Mouse (Mus musculus) gastrocnemius, postnatal 14 days (tissue): ENCODE data around the gene Gdf9. TPM values are rescaled to one million over a fixed set of nuclear protein-coding genes. Genes with fewer than 3 reads are reported as not detected.

Experiments used
- DNase-seq: peaks from one replicate; pipeline ENCODE4 v3.0.0; 2021; ENCODE audit warnings: mixed read lengths
- intact Hi-C: fragments of 180-260 bp; cut with DNase I; formaldehyde crosslinking; loops from one replicate; pipeline ENCODE4 v1.15.1; 2025; ENCODE audit warnings: low total_unique reads
- microRNA-seq, 2 experiments: library from miRNA; unstranded; fragments of <30 nt; microRNA quantifications; one replicate each; pipeline ENCODE4 v1.2.0; 2021
- total RNA-seq, 2 experiments: library from RNA; stranded (reverse); gene quantifications; 2 replicates each; pipeline ENCODE4 v1.2.3; 2021

Gene Gdf9
- total RNA-seq, 2 experiments from 2014 or later = 0.33 to 0.68 TPM

DNA sequence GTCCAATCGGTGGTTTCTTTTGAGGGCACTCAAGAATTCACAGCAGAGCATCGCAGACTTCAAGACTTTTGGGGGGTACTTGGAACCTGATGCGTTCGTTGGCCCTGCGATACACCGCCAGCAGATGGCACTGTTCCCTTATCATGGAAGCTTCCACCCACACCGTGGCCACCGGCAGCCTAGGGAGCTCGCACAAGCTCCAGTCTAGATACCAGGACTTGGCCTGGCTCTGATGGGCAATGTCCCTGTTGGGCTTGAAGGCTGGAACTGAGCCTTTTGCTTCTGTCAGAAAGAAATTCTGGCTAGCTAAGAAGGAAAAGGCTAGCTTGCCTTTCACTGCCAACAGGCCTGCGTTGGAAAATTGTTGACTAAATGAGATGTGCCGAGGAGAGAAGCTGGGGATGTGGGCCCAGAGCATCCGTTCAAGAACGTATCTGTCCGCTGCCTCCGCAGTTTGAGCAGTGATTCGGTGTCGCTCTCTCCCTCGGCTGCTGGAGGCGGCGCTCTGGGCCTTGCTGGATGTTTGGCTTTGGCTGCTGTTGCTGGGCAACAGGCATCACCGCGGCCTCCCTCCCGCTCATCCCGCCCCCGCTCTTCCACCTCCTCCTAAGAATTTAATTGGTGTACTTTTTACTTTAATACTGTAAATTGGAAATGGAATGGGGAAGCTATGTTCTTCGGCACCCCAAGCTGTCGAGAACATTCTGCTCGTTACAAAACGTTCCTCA is 39.3 kb downstream of the Gdf9 start, which contains the start of gene Gm9837:
Gene Gm9837, minus strand, starts transcription at position 512 of the 728 bp plus-strand sequence.
- peak; percentile 90 for DNase-seq
- intact Hi-C loops = loop anchor here (5.0 to 10.0 kb wide), 2 partner anchors 65 to 157 kb away; no protein-coding TSS in a partner anchor

DNA sequence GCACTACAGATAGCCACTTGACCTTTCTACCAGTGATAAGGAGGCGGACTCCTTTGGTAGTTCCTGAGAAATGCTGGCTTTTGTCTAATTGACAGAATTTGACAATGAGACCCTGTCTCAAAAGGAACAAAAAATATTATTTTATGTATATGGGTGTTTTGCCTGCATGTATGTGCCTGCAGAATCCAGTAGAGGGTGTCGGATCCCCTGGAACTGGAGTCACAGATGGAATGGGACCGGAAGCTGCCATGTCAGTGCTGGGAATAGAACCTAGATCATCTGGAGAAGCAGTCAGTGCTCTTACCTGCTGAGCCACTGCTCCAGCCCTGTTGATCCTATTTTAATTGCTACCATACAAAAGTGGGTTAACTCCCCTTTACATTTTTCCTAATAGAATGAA is 41.9 kb downstream of the Gdf9 start:
- intact Hi-C loops = loop anchor here (5.0 to 10.0 kb wide), 2 partner anchors 62 to 155 kb away; no protein-coding TSS in a partner anchor
- DNase-seq = no peak

DNA sequence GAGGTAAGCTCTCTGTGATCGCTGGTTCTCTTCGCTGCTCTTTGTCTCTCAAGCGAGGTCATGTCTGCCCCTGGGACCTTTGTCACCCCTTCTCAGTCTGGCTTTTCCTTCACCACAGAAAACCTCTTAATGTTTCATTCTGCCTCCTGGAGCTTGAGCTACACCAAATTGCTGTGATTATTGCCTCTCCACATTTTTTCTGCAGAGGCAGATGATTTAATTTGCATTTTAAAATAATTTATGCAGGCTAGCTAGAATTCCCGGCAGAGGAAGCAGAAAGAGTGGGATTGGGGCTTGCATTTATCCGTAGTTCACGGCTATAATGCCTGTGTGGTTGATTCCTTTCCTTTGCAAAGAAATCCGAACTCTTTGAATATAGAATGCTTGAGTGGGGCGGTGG is 44.8 kb downstream of the Gdf9 start:
- intact Hi-C loops = loop anchor here (10.0 kb wide), 1 partner anchor 59 kb away; no protein-coding TSS in a partner anchor
- DNase-seq = no peak

DNA sequence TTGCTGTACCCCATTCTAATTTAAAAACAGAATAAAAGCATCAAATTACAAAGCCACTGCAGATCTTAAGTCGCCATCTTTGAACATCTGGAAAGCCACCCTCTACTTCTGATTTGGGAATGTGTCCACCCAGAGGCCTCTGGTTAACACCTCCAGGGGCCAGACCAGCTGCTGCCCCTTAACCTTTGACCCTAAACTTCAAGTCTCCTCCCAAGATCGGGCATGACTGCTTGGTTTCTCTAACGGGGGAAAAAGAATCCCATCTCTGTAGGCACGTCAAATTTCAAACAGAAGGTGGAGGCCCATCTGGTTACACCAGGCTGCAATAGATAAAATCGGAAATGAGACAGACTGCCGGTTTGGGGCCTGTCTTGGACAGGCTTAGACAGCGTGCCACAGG is 47.0 kb downstream of the Gdf9 start:
- intact Hi-C loops = loop anchor here (10.0 kb wide), 1 partner anchor 57 kb away; no protein-coding TSS in a partner anchor
- DNase-seq = no peak

DNA sequence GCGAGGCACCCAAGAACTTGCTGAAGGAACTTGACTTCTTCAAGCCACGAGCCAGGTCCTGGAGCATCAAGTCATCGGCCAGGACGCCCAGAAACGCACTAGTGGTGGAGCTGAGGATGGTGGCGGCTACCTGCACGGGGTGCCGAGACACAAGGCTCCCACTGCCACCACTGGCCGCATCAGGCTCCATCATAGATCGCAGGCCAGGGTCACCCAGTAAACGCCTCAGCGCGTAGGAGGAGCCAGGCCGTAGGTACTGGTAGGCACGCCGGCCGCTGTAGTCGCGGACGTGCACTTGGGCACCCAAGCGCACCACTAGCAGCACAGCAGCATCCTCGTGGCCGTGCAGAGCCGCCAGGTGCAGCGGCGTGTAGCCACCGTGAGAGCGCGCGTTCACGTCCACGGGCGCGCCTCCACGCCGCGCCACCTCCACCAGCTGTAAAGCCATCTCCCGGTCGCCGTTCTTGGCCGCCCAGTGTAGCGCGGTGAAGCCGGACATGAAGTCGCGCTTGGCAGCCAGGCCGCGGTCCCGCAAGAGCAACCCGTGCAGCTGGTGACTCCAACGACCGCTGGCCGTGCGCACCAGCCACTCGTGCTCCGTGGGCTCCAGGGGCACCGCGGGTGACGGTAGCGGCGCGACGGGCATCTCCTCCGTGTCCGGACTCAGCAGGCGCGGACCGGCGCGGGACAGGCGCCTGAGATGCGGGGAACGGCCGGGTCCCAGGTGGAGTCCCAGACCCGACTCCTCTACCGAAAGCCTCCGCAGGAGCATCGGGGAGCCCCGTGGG is 47.8 kb downstream of the Gdf9 start:
- no peak for DNase-seq
- intact Hi-C loops = loop anchor here (10.0 kb wide), 1 partner anchor 56 kb away; no protein-coding TSS in a partner anchor

DNA sequence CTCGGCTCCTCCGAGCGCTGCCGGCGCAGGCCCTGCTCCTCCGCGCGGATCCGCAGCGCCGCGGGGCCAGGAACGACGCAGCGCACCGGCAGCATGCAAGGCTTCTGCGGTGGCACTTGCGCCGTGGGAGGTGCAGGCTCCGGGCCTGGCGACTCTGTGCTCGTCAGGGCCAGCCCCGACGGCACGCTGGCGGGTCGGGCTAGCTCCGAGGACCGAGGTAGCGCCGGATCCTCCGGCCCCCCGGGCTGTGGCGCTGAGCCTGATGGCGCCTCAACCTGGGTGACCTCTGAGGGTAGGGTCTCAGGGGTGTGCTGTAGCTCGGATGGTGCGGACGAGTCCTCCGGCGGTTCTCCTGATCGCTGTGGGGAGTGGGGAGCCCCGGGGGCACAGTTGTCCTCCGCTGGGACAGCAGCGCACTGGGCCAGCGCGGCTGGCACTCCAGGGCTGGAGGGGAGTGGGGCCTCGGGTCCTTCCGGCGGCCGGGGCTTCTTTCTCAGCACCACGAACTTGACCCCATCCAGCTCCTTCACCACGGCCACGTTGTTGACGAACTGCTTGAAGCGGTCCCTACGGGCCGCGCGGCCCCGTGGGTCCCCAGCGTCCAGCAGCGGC is 48.5 kb downstream of the Gdf9 start:
- intact Hi-C loops = loop anchor here (10.0 kb wide), 1 partner anchor 56 kb away; no protein-coding TSS in a partner anchor
- DNase-seq = no peak

DNA sequence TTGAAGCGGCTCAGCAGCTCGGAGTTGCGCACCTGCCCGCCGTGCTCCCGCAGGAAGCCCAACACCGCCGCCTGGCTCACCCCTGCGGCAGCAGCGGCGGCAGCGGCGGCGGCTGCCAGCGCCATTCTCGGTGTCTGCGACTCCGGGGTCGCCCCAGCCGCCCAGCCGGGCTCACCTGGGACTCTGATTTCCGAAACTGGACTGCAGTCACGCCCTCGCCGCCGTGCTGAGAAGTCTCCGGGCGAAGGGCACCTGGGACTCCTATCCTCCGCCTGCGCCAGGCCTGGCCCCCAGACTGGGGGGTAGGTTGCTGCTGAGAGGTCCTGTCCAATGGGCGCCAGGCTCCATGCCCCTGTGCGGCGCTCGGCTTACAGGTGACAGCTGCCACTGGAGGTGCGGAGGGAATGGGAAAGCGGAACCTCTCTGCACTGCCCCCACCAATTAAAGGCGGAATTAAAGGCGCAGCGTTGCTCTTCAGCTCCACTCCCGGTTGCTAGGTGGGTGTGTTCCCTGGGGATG is 49.0 kb downstream of the Gdf9 start, which contains the start of the genes Gm9945 and Sowaha:
Gene Gm9945, plus strand, starts transcription at position 384 of the 519 bp plus-strand sequence.
Gene Sowaha, minus strand, starts transcription at position 492 of the 519 bp plus-strand sequence.
- DNase-seq = no peak
- intact Hi-C loops = loop anchor here (10.0 kb wide), 1 partner anchor 55 kb away; no protein-coding TSS in a partner anchor

DNA sequence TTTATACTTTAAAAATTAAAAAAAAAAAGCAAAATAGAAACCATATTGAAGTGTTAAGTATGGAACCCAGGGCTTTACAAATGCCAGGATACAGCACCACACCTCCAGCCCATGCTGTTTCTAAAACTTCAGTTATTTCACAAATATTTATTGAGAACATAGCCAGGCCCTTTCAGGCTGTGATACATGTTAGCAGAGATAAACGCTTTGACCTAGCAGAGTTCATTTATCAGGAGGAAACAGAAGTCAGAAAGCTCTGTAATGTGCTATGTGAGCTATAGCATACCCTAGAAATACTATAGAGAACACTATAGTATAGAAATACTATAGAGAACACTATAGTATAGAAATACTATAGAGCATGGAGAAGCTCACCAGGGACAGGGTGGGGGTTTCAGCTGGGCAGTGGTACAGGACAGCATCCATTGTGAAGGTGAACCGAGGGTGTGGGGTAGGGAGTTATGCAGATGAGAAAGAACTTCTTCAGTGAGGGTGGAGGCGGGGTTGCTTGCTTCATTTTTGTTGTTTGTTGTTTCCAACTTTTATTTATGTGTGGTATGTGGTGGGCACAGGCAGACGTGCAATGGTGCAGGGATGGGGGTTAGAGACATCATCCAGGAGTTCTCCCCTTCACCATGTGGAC is 50.4 kb downstream of the Gdf9 start:
- intact Hi-C loops = no loop called here
- DNase-seq = no peak

DNA sequence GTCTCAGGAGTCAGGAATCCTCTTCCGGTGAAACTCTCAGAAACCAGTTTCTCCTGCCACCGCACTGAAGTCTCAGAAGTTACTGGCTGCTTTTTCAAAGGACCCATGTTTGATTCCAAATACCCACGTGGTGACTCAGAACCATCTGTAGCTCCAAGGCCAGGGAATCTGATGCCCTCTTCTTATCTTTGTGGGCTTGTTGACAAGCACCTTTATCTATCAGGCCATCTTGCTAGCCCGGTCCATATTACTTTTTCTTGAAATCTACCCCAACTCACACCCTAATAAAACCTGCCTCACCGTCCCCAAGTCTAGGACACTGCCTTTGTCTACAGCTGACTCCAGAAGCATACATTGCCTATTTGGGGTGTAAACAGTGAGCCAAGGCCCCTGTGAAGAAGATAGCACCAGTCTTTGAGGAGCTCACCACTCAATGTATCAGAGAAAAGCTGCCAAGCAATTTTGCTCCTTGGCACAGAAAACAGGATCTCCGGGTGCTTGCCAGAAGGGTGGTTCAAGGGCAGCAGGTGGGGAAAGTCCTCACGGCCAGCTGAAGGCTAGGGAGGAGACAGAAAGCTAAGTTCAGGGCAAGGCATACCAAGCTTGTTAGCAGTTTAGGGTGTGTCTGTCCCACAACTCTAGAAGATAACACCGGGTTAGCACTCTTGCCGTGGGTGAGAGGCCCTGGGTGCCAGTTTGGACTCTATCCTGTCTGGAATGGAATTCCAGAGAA is 52.5 kb downstream of the Gdf9 start:
- intact Hi-C loops = no loop called here
- no peak for DNase-seq

DNA sequence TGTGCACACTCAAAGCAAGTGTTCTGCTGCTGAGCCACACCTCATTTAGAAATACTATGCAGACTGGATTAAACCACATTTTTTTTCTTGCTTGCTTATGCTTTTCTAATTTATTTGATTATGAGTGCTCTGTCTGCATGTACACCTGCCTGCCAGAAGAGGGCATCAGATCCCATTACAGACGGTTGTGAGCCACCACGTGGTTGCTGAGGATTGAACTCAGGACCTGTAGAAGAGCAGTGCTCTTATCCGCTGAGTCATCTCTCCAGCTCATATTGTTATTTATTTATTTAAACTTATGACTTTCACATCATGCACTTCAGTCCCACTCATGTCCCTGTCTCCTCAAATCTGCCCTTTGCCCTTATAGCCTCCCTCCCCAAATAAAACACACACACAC is 54.9 kb downstream of the Gdf9 start:
- DNase-seq = no peak
- intact Hi-C loops = no loop called here

DNA sequence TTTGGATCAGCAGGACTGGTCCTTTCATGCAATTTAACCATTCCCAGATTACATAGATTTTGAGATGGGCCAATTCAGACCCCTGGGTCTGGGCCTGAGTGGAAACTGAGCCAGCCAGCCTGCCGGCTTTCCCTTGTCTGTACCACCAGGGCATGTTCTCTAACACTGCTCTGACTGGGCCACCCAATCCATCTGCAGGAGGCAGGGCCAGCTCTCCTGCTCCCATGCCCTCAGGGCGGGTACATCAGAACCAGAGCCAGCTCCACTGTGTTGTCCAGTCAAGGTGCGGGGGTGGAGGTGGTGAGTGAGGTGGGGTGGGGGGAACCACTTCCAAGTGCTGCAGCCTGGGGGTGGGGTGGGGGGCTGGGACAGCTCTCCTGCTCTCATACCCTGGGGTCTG is 55.5 kb downstream of the Gdf9 start:
- intact Hi-C loops = no loop called here
- no peak for DNase-seq

DNA sequence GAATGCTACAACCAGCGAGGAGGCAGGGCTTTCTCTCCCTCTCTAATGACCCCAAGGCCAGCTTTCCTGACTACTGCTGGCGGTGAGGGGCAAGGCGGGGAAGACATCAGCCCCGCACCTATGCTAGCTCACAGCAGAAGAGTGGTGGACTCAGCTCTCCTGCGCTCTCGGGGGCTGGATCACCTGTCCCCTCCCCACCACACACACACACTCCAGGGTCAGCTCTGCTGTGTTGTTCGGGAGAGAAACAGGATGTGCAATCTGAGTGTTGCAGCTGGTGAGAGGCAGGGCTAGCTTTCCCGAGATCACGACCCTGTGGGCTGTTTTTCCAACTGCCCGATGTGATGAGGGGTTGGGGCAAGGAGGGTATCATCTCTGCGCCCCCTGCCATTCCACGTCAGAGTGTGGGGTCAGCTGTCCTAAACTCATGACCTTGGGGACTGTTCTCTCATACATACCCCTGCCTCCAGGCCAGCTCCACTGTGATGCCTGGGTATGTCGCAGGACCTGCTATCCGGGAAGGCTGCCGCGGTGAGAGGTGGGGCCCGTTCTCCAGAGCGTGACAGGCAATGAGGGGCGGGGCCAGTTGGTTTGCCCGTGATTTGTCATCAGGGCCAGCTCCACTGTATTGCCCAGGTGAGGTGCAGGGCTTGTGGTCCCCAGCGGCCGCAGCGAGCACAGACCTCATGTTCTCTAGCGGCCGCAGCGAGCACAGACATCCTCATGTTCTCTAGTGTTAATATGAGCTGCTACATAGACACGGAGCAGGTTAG is 56.2 kb downstream of the Gdf9 start:
- intact Hi-C loops = no loop called here

More for the DNA sequence above, 56.2 kb downstream of the Gdf9 start:
- DNase-seq = no peak

Small RNA genes within 50 kb of the gene (microRNA-seq; reads per million reads assigned to microRNA genes)
- gene Mir6920 = 0 reads per million in 2 experiments

Other genes with a start within 250 kb of the Gdf9 start
- 100 to 1,000 TPM in 1 of 2 experiments, 10 to 100 TPM in 1; 94.8 to 113 TPM for gene Hspa4, start 130.6 kb upstream of the Gdf9 start, total RNA-seq
- 1 to 10 TPM; 7.4 to 8.7 TPM for gene Zcchc10, start 106.3 kb upstream of the Gdf9 start, total RNA-seq
- gene Aff4, start 80.2 kb upstream of the Gdf9 start, total RNA-seq = 10 to 100 TPM; 82.6 to 94.5 TPM
- not detected for gene Leap2, start 7.9 kb upstream of the Gdf9 start, total RNA-seq
- 1,000 to 10,000 TPM; 1,068 to 1,224 TPM for gene Uqcrq, start 192 bp upstream of the Gdf9 start, total RNA-seq
- not detected for gene Gm10447, start 26.1 kb downstream of the Gdf9 start, total RNA-seq
- under 1 TPM; 0.31 to 0.38 TPM for gene Shroom1, start 26.2 kb downstream of the Gdf9 start, total RNA-seq
- not detected for gene Gm9837, start 39.5 kb downstream of the Gdf9 start, total RNA-seq
- not detected for gene Gm9945, start 49.1 kb downstream of the Gdf9 start, total RNA-seq
- gene Sowaha, start 49.3 kb downstream of the Gdf9 start, total RNA-seq = under 1 TPM; 0.11 to 0.12 TPM
- gene Sept8, start 88.2 kb downstream of the Gdf9 start, total RNA-seq = 10 to 100 TPM; 25.6 to 31.3 TPM
- 1 to 10 TPM; 6.8 to 7.4 TPM for gene Kif3a, start 136.4 kb downstream of the Gdf9 start, total RNA-seq
- gene Il4, start 187.6 kb downstream of the Gdf9 start, total RNA-seq = not detected
- gene Il13, start 203.7 kb downstream of the Gdf9 start, total RNA-seq = not detected